Mouse (Mus musculus) myocyte (in vitro differentiated cells): ENCODE results near the gene Dnah5.

Experiments used
- CEBPB ChIP-seq: IDR thresholded peaks from 2 replicates; pipeline ENCODE4 v1.6.1; 2011; ENCODE audit warnings: mild to moderate bottlenecking, moderate library complexity; ENCODE audit not compliant: poor library complexity, insufficient read depth, severe bottlenecking
- E2F4 ChIP-seq: IDR thresholded peaks from one replicate; pipeline ENCODE4 v1.6.1; 2011; ENCODE audit warnings: mild to moderate bottlenecking, control low read depth, moderate library complexity; ENCODE audit not compliant: insufficient read depth
- MAX ChIP-seq: IDR thresholded peaks from one replicate; pipeline ENCODE4 v1.6.1; 2011; ENCODE audit warnings: low read depth, mild to moderate bottlenecking, control low read depth
- MYOD1 ChIP-seq, 3 experiments: IDR thresholded peaks; one replicate each; pipeline ENCODE4 v1.6.1; 2011; ENCODE audit warnings: control low read depth in 2 of 3, low read depth in 2 of 3, mild to moderate bottlenecking in 2 of 3, moderate library complexity in 1 of 3; ENCODE audit not compliant: insufficient read length in 2 of 3, control insufficient read depth in 1 of 3
- MYOG ChIP-seq, 3 experiments: IDR thresholded peaks; one replicate each; pipeline ENCODE4 v1.6.1; 2011; ENCODE audit warnings: control low read depth in 2 of 3, low read depth in 2 of 3, mild to moderate bottlenecking in 2 of 3; ENCODE audit not compliant: insufficient read length in 2 of 3, control insufficient read depth in 1 of 3, insufficient read depth in 1 of 3
- POLR2A ChIP-seq: IDR thresholded peaks from one replicate; pipeline ENCODE4 v1.6.1; 2011; ENCODE audit warnings: low read depth, mild to moderate bottlenecking, control low read depth, moderate library complexity; ENCODE audit not compliant: insufficient read length
- POLR2AphosphoS2 ChIP-seq: IDR thresholded peaks from one replicate; pipeline ENCODE4 v1.6.1; 2011; ENCODE audit warnings: low read depth, control low read depth; ENCODE audit not compliant: insufficient read length
- REST ChIP-seq: IDR thresholded peaks from one replicate; pipeline ENCODE4 v1.6.1; 2011; ENCODE audit warnings: mild to moderate bottlenecking, control low read depth, moderate library complexity; ENCODE audit not compliant: insufficient read depth, insufficient read length
- TCF12 ChIP-seq: IDR thresholded peaks from one replicate; pipeline ENCODE4 v1.6.1; 2011; ENCODE audit warnings: mild to moderate bottlenecking, control low read depth; ENCODE audit not compliant: poor library complexity, insufficient read depth, severe bottlenecking
- USF1 ChIP-seq: IDR thresholded peaks from one replicate; pipeline ENCODE4 v1.6.1; 2011; ENCODE audit warnings: low read depth, mild to moderate bottlenecking, control low read depth, moderate library complexity

GRCm38 (mm10) chr15:28466591-28467247 is 263.2 kb downstream of the Dnah5 start:
- no peak for TF ChIP-seq POLR2A
- TF ChIP-seq TCF12 = no peak
- no peak for TF ChIP-seq USF1
- no peak for TF ChIP-seq E2F4
- no peak for TF ChIP-seq REST
- TF ChIP-seq POLR2AphosphoS2 = no peak
- no peak for TF ChIP-seq MYOG (IDR thresholded peaks at IDR 0.05; ENCODE audit: control insufficient read depth in 1 of 3, insufficient read depth in 1 of 3, insufficient read length in 2 of 3, low read depth in 2 of 3)
- TF ChIP-seq CEBPB = no peak
- TF ChIP-seq MYOD1 (IDR thresholded peaks at IDR 0.05; ENCODE audit: control insufficient read depth in 1 of 3, insufficient read length in 2 of 3, low read depth in 2 of 3) = no peak
- no peak for TF ChIP-seq MAX
